Mouse (Mus musculus): ENCODE measurements at regions not wholly inside any gene's neighbourhood (a gene's known extent, or its start where the extent isn't known, plus 50 kb on each side); places are given as distances from the start of the nearest gene placed in this dataset.
A peak's percentile ranks its signal among the peaks of the same experiment; 100 is the strongest.

DNA sequence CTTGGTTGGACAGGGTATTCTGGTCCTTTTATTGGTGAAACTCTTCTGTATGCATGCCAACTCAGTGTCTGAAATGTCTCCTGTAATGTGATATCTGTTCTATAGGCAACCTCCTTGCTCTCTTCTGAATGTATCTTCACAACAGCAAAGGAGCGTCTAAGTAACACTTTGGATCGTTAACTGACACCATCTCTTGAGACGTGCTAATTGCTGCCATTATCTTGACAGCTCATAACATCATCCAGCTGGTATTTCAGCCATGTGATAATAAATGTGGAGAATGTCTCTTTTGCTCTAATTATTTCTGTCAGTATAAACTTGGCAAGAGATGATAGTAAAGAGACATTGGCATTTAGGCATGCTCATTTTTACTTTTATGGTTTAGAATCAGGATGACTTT is 68.8 kb upstream of the Col8a1 start:
- H3K27me3 ChIP-seq (replicated peaks; ENCODE audit: control insufficient read depth, insufficient read depth, low read length), result no peaks in the 10 kb centered on the region
- ATAC-seq (replicated peaks; ENCODE audit: low FRiP score), result no peak
- H3K36me3 ChIP-seq (ENCODE audit: control insufficient read depth, insufficient read depth, low read length), result no peaks in the 10 kb centered on the region
- 47% methylated on average over 3 of the region's 3 CpGs for WGBS
- H3K9me3 ChIP-seq (ENCODE audit: control insufficient read depth, low read length), result no peaks in the 10 kb centered on the region
- H3K4me2 ChIP-seq, result no peak overlapping the region
- DNase-seq (ENCODE audit: low spot score), result no peak
- H3K27ac ChIP-seq (ENCODE audit: low read depth, low read length), result no peak overlapping the region
- H3K4me1 ChIP-seq (replicated peaks; ENCODE audit: control insufficient read depth, insufficient read depth, low read length), result no peaks in the 10 kb centered on the region
- no peak overlapping the region for H3K4me3 ChIP-seq (ENCODE audit: low read depth, low read length)
- no peak overlapping the region for H3K9ac ChIP-seq (ENCODE audit: low read depth, low read length)

DNA sequence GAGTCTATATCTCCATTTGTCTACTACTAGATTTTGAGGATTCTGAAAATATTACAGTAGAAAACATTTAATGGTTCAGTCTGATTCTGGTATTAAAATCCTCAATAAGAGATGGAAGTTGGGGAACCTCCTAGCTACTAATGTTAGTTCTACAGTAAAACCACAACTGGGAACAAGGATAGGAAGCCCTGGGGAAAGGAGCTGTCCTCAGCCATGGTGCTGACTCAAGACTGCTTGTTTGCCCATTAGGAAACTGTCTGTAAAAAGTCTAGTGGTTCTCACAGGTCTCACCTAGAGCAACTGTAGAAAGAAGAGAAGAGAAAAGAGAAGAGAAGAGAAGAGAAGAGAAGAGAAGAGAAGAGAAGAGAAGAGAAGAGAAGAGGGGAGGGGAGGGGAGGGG is 90.9 kb upstream of the Col8a1 start:
- H3K4me1 ChIP-seq (replicated peaks; ENCODE audit: control insufficient read depth, insufficient read depth, low read length), result no peaks in the 10 kb centered on the region
- no peak overlapping the region for H3K27ac ChIP-seq (ENCODE audit: low read depth, low read length)
- no peak for DNase-seq (ENCODE audit: low spot score)

DNA sequence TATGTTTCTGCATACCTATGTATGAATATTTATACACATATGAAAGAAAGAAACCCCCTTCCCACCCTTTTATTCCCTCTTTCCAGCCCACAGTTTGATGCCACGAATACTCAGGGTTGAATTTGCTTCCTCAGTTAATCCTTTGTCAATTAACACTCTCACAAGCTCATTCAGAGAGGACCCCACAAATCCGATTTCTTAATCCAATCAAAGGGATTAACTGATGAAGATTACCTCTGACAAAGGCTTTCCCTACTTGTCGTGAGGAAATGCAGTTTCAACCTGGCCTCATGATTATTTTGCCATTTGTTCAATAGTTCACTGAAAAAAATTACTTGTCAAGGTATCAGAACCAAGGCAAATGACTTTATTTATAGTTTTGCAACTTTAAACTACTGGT is 91.8 kb upstream of the Col8a1 start:
- H3K36me3 ChIP-seq (ENCODE audit: control insufficient read depth, insufficient read depth, low read length), result no peaks in the 10 kb centered on the region
- no peak for DNase-seq (ENCODE audit: low spot score)
- no peak overlapping the region for H3K9ac ChIP-seq (ENCODE audit: low read depth, low read length)
- WGBS, result 22% methylated on average over 3 of the region's 3 CpGs
- no peak overlapping the region for H3K27ac ChIP-seq (ENCODE audit: low read depth, low read length)
- H3K27me3 ChIP-seq (replicated peaks; ENCODE audit: control insufficient read depth, insufficient read depth, low read length), result no peaks in the 10 kb centered on the region
- no peaks in the 10 kb centered on the region for H3K9me3 ChIP-seq (ENCODE audit: control insufficient read depth, low read length)
- ATAC-seq (replicated peaks; ENCODE audit: low FRiP score), result no peak
- no peak overlapping the region for H3K4me3 ChIP-seq (ENCODE audit: low read depth, low read length)
- H3K4me1 ChIP-seq (replicated peaks; ENCODE audit: control insufficient read depth, insufficient read depth, low read length), result no peaks in the 10 kb centered on the region
- H3K4me2 ChIP-seq, result no peak overlapping the region

More for the DNA sequence above, 90.9 kb upstream of the Col8a1 start:
- no peaks in the 10 kb centered on the region for H3K9me3 ChIP-seq (ENCODE audit: control insufficient read depth, low read length)
- no peak overlapping the region for H3K4me2 ChIP-seq
- no peak overlapping the region for H3K4me3 ChIP-seq (ENCODE audit: low read depth, low read length)
- ATAC-seq (replicated peaks; ENCODE audit: low FRiP score), result no peak
- H3K36me3 ChIP-seq (ENCODE audit: control insufficient read depth, insufficient read depth, low read length), result no peaks in the 10 kb centered on the region
- no peak overlapping the region for H3K9ac ChIP-seq (ENCODE audit: low read depth, low read length)
- no peaks in the 10 kb centered on the region for H3K27me3 ChIP-seq (replicated peaks; ENCODE audit: control insufficient read depth, insufficient read depth, low read length)

DNA sequence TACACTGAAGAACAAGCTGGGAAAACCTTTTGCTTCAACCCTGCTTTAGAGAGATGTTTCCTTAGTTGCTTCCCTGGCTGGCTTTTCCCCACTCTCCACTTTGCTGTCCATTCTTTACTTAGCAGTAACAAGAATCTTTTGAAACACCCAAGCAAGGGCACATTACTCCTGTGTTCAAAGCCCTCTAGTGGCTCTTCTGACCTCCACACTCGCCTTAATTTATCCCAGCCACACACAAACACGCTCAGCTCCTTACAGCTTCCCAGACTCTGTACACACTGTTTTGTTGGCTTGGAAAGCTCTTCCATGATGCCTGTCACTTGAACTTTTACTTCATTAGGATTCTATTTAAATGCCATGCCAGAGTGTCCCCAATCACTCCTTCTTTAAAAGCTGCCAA is 97.3 kb upstream of the Col8a1 start:
- Histone ChIP-seq H3K9me3 (ENCODE audit: control insufficient read depth, low read length) (no peaks in the 10 kb centered on the region), H3K27me3 (replicated peaks; ENCODE audit: control insufficient read depth, insufficient read depth, low read length) (no peaks in the 10 kb centered on the region), H3K9ac (ENCODE audit: low read depth, low read length) (no peak overlapping the region), H3K27ac (ENCODE audit: low read depth, low read length) (no peak overlapping the region), H3K36me3 (ENCODE audit: control insufficient read depth, insufficient read depth, low read length) (no peaks in the 10 kb centered on the region), H3K4me2 (no peak overlapping the region), H3K4me1 (replicated peaks; ENCODE audit: control insufficient read depth, insufficient read depth, low read length) (no peaks in the 10 kb centered on the region), H3K4me3 (ENCODE audit: low read depth, low read length) (no peak overlapping the region)
- no peak for DNase-seq (ENCODE audit: low spot score)
- ATAC-seq (replicated peaks; ENCODE audit: low FRiP score), result no peak
- WGBS, result 47% methylated on average over 2 of the region's 2 CpGs

DNA sequence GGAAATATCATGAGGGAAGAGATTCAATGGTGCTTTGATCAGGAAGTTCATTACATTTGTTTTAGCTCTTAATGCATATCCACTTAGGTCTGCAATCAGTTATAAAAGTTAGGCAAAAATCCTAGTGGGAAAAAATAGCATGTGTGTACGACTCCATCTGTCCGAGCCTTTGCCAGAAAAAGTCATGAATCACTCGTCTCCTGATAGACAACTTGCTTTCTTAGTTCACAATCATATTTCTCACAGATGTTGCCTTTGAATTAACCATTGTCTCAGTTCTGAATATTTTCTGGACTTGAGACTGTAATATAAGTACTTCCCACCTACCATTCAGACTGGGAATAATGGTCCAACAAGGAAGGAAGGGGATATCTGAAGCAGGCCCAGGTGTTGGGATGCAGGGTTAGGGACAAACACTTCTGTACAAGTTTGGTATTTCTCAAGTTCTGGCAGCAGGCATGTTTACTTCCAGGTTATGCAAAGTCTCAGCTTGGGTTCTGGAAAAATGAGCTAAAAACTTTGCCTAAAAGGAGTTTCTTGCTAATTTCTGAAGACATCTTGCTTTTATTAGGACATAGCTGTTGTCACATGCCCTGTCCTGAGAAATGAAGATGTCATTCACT is 98.4 kb upstream of the Col8a1 start:
- Histone ChIP-seq H3K9ac (ENCODE audit: low read depth, low read length) (no peak overlapping the region), H3K36me3 (ENCODE audit: control insufficient read depth, insufficient read depth, low read length) (no peaks in the 10 kb centered on the region), H3K27ac (ENCODE audit: low read depth, low read length) (no peak overlapping the region), H3K27me3 (replicated peaks; ENCODE audit: control insufficient read depth, insufficient read depth, low read length) (no peaks in the 10 kb centered on the region), H3K4me2 (no peak overlapping the region), H3K4me3 (ENCODE audit: low read depth, low read length) (no peak overlapping the region), H3K9me3 (ENCODE audit: control insufficient read depth, low read length) (no peaks in the 10 kb centered on the region), H3K4me1 (replicated peaks; ENCODE audit: control insufficient read depth, insufficient read depth, low read length) (no peaks in the 10 kb centered on the region)
- WGBS, result 75% methylated on average over 3 of the region's 3 CpGs
- DNase-seq (ENCODE audit: low spot score) (no peak), ATAC-seq (replicated peaks; ENCODE audit: low FRiP score) (no peak)

DNA sequence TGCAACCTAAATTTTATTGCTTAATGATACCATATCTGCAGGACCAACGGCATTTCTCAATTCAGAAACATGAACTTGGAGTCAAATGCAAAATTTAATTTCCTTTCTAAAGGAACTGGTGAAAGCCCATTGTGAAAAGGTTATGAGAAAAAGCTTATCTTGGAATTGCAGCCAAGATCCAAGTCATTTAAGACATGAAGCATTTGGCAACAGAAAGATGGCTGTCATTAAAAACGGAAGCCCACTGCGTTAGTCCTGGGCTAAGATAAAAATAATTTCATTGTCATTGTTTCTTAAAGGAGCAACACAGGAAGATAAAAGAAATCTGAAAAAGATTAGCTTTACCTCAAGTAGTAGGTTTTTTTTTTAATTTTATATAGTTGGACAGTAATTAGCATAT is 99.2 kb upstream of the Col8a1 start:
- Histone ChIP-seq H3K9ac (ENCODE audit: low read depth, low read length) (no peak overlapping the region), H3K36me3 (ENCODE audit: control insufficient read depth, insufficient read depth, low read length) (no peaks in the 10 kb centered on the region), H3K4me3 (ENCODE audit: low read depth, low read length) (no peak overlapping the region), H3K4me1 (replicated peaks; ENCODE audit: control insufficient read depth, insufficient read depth, low read length) (peaks cover 5% of the 10 kb centered on the region), H3K27ac (ENCODE audit: low read depth, low read length) (no peak overlapping the region), H3K4me2 (no peak overlapping the region), H3K9me3 (ENCODE audit: control insufficient read depth, low read length) (no peaks in the 10 kb centered on the region), H3K27me3 (replicated peaks; ENCODE audit: control insufficient read depth, insufficient read depth, low read length) (no peaks in the 10 kb centered on the region)
- WGBS, result 63% methylated on average over 3 of the region's 3 CpGs
- DNase-seq (ENCODE audit: low spot score) (no peak), ATAC-seq (replicated peaks; ENCODE audit: low FRiP score) (no peak)

DNA sequence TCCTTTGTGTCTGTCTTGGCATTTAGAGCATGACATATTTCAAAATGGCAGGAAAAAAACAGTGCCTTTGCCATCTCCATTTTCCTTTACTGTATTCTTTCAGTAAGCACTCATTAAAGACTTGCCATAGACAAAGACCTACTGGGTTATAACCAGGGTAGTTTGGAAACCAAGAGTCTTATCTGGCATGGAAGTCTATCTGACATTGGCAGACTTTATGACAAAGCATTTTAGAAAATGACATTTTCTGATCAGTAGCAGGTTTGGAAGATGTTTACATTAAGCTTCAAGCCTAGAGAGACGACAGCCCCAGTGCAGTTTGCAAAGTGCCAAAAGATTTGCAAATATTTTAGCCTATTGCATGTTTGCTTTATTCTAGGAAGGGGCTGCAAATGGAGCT is 102.5 kb upstream of the Col8a1 start:
- ATAC-seq (replicated peaks; ENCODE audit: low FRiP score) (peak; percentile 64), DNase-seq (ENCODE audit: low spot score) (no peak)
- no peak overlapping the region for H3K9ac ChIP-seq (ENCODE audit: low read depth, low read length)
- 23% methylated on average over 1 of the region's 1 CpGs for WGBS
- no peak overlapping the region for H3K4me3 ChIP-seq (ENCODE audit: low read depth, low read length)
- H3K36me3 ChIP-seq (ENCODE audit: control insufficient read depth, insufficient read depth, low read length), result no peaks in the 10 kb centered on the region
- no peak overlapping the region for H3K27ac ChIP-seq (ENCODE audit: low read depth, low read length)
- H3K4me1 ChIP-seq (replicated peaks; ENCODE audit: control insufficient read depth, insufficient read depth, low read length), result peaks cover 7% of the 10 kb centered on the region
- H3K27me3 ChIP-seq (replicated peaks; ENCODE audit: control insufficient read depth, insufficient read depth, low read length), result no peaks in the 10 kb centered on the region
- no peak overlapping the region for H3K4me2 ChIP-seq
- no peaks in the 10 kb centered on the region for H3K9me3 ChIP-seq (ENCODE audit: control insufficient read depth, low read length)

DNA sequence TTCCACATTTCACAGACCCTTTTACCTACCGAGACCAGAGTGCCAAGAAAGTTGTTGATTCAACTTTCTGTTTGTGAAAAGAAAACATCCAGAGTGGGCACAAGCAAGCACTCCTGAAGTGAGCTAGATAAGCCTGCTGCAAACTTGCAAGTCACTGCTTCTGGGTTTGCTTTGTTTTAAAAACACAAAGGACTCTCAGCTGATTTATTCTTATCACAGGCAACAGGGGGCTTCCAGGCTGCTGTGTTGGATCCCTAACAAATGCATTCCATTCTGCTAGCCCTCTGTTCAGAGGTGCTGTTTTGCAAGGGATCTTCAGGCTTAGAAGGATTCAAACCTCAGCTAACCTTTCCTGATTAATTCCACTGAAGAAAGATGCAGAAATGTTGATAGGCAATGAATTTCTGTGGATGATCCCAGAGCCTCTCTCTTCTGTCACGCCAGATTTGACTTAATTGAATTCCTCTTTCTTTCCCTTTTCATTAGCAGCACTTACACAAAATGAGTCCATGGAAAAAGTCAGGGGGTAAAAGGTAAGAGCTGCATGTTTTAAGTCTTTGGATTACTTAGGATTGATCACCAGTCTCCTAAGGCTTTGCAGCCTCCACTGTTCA is 103.7 kb upstream of the Col8a1 start:
- 11% methylated on average over 2 of the region's 2 CpGs for WGBS
- Histone ChIP-seq H3K9me3 (ENCODE audit: control insufficient read depth, low read length) (no peaks in the 10 kb centered on the region), H3K4me1 (replicated peaks; ENCODE audit: control insufficient read depth, insufficient read depth, low read length) (peaks cover 7% of the 10 kb centered on the region), H3K27ac (ENCODE audit: low read depth, low read length) (no peak overlapping the region), H3K4me2 (peak overlapping the region; percentile 24), H3K4me3 (ENCODE audit: low read depth, low read length) (no peak overlapping the region), H3K36me3 (ENCODE audit: control insufficient read depth, insufficient read depth, low read length) (no peaks in the 10 kb centered on the region), H3K27me3 (replicated peaks; ENCODE audit: control insufficient read depth, insufficient read depth, low read length) (no peaks in the 10 kb centered on the region), H3K9ac (ENCODE audit: low read depth, low read length) (no peak overlapping the region)
- peak; percentile 69 for ATAC-seq (replicated peaks; ENCODE audit: low FRiP score)
- DNase-seq (ENCODE audit: low spot score), result no peak

DNA sequence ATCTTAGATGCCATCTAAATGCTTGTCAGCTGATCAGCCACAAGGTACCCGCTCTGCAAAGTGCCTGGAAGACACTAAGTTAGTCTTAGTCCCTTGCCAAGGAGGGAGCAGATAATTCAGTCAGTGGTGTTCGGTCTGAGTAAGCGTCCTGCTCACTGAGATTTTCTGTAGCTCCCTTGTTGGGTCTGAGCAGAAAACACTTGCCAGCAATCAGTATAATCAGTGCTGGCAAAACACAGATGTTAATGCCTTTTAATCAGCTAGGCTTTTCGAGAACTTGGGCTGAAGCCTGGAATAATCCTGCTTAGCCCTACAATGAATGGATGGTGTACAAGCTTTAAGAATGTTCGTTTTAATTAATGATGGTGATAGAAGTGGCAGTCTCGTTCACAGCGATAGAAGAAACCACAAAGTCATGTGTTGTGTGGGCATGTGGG is 104.2 kb upstream of the Col8a1 start:
- no peak for ATAC-seq (replicated peaks; ENCODE audit: low FRiP score)
- no peak for DNase-seq (ENCODE audit: low spot score)
- WGBS, result 27% methylated on average over 7 of the region's 7 CpGs
- H3K9ac ChIP-seq (ENCODE audit: low read depth, low read length), result no peak overlapping the region
- no peak overlapping the region for H3K4me3 ChIP-seq (ENCODE audit: low read depth, low read length)
- H3K4me1 ChIP-seq (replicated peaks; ENCODE audit: control insufficient read depth, insufficient read depth, low read length), result peaks cover 7% of the 10 kb centered on the region
- H3K27me3 ChIP-seq (replicated peaks; ENCODE audit: control insufficient read depth, insufficient read depth, low read length), result no peaks in the 10 kb centered on the region
- H3K27ac ChIP-seq (ENCODE audit: low read depth, low read length), result no peak overlapping the region
- H3K4me2 ChIP-seq, result no peak overlapping the region
- no peaks in the 10 kb centered on the region for H3K36me3 ChIP-seq (ENCODE audit: control insufficient read depth, insufficient read depth, low read length)
- no peaks in the 10 kb centered on the region for H3K9me3 ChIP-seq (ENCODE audit: control insufficient read depth, low read length)

Measured in liver, embryonic 11.5 days (tissue).